Mouse (Mus musculus): ENCODE data around the gene Vrk1.

Gene Vrk1

DNA sequence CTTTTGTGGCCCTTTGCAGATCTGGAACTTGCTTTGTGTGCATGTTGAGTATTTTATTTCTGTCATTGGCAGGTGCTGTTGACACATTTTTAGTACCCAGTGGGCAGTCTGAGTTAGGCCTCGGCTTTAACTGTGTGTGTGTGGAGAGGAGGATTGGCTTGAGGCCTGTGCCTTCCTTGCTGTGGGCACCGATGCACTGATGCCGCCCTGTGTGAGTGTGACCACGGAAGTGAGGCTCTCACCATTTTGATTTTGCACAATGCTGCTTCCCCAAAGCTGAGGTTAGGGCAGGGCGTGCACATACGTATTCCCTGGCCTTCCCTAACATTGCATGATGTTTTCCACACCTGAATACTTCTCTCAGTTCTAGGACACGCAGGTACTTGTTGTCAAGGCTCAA is 30.2 kb downstream of the Vrk1 start:
- DNase-seq (ENCODE audit: extremely low read depth, low read depth): no peak

GRCm38 (mm10) chr12:106046143-106046795 is 36.2 kb downstream of the Vrk1 start:
- no peak for DNase-seq (ENCODE audit: extremely low read depth, low read depth)

- no peak for DNase-seq (ENCODE audit: extremely low read depth, low read depth)
Measured at GRCm38 (mm10) chr12:106052271-106052670, 42.2 kb downstream of the Vrk1 start.

- DNase-seq (ENCODE audit: extremely low read depth, low read depth): peak; percentile 42
Measured at GRCm38 (mm10) chr12:106055799-106056198, 45.8 kb downstream of the Vrk1 start.

- no peak for DNase-seq (ENCODE audit: extremely low read depth, low read depth)
Measured at GRCm38 (mm10) chr12:106059873-106060573, 50.0 kb downstream of the Vrk1 start.

- no peak for DNase-seq (ENCODE audit: extremely low read depth, low read depth)
Measured at GRCm38 (mm10) chr12:106070434-106071155, 60.6 kb downstream of the Vrk1 start.

DNA sequence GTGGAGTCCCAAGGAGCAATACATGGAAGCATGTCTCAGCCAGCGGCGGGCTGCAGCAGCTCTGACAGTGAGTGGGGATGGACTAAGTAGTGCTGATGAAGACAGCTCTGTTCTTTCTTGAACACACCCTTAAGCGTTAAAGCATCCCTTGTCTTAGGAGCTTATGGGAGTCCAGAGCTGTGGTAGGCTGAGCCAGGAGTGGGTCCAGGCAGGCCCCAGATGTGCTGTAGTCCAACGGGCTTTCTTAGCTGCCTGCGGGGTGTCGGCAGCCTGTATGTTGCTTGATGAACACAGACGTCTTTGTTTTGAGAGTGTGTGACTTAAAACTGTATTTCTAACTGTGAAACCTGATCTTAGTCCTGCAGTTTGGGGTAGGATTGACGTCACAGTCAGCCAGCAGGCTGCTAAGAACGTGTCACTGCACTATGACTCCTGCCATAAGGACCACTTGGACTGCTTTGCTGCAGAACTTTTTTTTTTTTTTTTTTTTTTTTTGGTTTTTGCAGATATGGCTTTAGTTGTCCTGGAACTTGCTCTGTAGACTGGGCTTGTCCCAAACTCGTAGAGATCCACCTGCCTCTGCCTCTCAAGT is 61.6 kb downstream of the Vrk1 start:
- no peak for DNase-seq (ENCODE audit: extremely low read depth, low read depth)

DNA sequence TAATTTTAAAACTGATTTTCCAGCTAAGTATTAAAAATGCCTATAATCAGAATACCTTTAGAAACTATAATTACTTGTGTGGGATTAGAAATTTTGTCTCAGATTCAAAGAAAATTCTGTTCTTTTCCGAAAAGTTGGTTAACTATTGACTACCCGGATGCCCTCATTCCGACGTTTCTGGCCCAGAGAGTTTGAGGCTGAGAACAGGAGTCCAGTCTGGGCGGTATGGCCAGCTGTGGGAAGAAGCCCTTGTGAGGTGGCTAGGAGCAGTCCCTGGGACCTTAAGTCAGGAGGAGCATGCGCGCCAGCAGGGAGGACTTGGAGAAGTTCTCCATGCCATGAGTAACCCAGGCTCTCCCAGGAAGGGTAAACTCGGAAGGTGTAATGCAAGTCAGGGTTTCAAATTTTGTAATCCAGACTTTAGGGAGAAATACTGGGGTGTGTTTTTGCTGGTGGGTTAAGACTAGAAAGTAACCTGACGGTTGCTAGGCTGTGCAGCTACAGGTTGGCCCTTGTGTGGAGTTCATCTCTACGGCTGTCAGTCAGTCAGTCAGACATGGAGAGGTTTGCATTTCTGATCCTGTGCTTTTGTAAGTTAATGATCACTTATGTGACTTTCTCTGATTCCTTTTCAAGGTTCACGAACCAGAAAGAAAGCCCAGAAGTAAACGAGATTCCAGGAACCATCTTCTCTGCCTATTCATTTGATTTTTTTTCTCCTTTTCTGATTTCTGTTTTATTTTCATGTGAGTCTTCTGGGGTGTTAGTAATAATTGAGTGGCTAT is 64.5 kb downstream of the Vrk1 start:
- DNase-seq (ENCODE audit: extremely low read depth, low read depth): no peak

DNA sequence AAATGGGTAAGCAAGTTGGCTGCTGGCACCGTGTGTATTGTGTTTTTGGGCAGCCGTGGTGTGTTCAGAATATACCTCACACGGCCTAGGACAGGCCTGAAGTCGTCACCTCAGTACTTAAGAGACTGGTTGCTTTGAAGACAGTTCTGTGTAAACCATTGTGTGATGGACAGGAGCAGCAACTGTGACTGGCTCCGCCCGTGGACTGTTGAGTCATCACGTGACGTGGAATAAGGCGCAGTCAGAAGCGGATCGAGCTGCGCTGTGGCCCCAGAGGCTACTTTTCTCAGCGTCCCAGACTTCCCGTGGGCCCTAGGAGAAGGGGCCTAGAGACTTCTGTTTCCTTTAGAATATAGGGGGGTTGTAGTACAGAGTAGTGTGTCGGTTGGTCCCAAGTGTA is 66.1 kb downstream of the Vrk1 start:
- no peak for DNase-seq (ENCODE audit: extremely low read depth, low read depth)

DNA sequence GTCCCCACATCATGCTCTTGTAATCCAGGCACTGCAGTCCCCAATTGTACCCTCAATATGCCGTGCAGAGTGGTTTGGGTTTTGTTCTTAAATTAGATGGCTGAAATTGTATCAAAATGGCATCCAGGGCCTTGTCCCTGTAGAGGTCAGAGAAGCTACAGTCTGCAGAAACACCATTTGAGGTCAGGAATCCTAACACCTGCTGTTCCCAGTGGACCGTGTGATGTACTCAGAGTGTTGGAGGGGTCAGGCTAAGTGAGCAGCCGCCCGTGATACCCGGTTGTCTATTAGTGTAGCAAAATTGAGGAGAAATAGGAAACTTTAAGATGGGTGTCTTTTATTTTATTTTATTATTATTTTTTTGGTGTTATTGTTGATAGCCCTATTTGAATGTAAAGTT is 70.5 kb downstream of the Vrk1 start:
- no peak for DNase-seq (ENCODE audit: extremely low read depth, low read depth)

DNA sequence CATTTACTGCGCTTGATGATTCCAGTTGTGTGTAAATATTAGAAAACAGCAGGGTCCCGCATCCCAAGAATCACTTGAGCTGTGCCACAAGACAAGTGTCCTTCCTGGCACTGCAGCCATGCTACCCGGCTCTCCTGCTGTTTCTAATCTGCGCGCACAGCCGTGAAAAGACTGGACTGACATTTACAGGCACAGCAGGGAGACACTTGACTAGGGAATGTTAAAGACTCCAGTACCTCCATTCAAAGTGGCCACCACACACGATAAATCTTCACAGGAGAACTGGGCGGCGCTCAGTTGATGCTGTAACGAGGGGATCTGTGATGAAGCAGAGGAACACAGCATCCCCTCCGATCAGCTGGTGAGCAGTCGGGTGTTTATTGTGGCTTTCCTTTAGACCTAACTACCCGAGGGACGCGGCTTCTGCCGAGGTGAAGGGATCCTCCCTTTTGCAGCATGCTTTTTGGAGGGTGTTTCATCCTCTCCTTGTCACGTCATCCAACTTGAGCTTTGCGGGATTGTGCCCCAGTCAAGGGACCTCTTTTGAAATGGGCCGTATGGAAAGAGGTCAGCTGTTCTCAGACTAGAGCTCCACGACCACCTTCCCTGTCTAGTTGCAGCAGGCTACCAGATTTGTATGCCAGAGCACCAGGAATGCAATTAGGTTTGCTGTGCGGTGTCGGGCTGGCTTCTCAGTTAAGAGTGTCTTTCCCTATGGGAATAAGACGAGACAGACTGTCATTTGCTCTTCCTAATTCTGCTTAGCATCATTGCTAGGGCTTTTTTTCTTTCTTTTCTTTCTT is 71.1 kb downstream of the Vrk1 start:
- DNase-seq (ENCODE audit: extremely low read depth, low read depth): no peak

DNA sequence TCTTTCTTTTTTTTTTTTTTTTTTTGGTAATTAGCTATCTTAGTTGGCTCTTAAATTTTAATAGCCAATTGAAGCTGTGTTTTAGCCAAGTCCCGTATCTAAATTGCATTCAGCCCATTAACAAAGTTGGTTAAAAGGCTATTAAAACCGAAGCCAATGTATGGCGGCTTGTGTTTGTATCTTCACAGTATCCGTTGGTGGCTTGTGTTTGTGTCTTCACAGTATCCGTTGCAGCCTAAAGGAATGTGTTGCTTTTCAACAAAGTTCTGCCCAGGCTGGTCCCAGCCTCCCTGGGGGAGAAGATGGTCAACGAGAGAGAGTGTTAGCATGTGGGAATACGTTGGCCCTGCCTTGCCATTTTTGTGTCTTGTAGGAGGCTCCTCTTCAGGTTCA is 71.7 kb downstream of the Vrk1 start:
- DNase-seq (ENCODE audit: extremely low read depth, low read depth): no peak

DNA sequence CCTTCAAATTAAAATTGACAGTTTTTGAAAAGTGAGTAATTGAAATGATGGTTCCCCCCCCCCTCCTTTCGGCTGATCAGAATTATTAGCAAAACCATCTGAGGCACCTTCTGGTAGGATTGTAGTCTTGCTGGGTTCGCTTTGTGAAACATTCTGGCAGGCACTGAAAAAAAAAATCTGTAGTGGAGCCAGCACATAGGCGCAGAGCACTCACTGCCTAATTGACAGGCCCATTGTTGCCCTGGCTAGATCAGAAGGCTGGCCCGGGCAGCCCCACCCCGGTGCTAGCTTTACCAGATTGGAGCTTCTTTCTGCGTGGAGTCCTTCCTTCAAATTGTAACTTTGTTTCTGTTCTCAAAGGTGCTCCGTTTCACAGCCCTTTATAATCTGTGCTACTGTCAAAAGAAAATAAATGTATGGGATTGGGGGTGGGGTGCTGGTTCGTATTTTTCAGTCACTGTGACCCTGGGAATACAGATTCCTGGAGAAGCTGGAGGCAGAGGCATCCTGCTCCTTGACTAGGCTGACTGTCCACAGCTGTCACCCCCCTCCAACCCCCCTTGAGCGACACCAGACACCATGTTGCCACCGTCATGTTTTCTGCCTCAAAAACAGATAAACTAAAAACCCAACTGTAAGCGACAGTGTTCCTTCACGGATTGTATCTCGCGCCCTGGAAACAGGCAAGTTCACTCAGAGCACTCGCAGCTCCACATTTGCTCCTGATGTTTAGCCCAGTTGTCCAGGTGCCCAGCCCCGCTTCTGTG is 72.3 kb downstream of the Vrk1 start:
- no peak for DNase-seq (ENCODE audit: extremely low read depth, low read depth)

GRCm38 (mm10) chr12:106082958-106083381 is 72.9 kb downstream of the Vrk1 start:
- no peak for DNase-seq (ENCODE audit: extremely low read depth, low read depth)

- DNase-seq (ENCODE audit: extremely low read depth, low read depth): no peak
Measured at GRCm38 (mm10) chr12:106084126-106084525, 74.1 kb downstream of the Vrk1 start.

- DNase-seq (ENCODE audit: extremely low read depth, low read depth): no peak
Measured at GRCm38 (mm10) chr12:106094827-106095226, 84.8 kb downstream of the Vrk1 start.

GRCm38 (mm10) chr12:106102003-106102402 is 92.0 kb downstream of the Vrk1 start:
- DNase-seq (ENCODE audit: extremely low read depth, low read depth): no peak

- no peak for DNase-seq (ENCODE audit: extremely low read depth, low read depth)
Measured at GRCm38 (mm10) chr12:106102726-106103643, 93.0 kb downstream of the Vrk1 start.

- DNase-seq (ENCODE audit: extremely low read depth, low read depth): no peak
Measured at GRCm38 (mm10) chr12:106107272-106107671, 97.2 kb downstream of the Vrk1 start.
